Mouse (Mus musculus): ENCODE results near the gene Ate1. TPM values are rescaled to one million over a fixed set of nuclear protein-coding genes. Genes with fewer than 3 reads are reported as not detected.
A peak's percentile ranks its signal among the peaks of the same experiment; 100 is the strongest.
"Not testable (repeated sequence)": the region's sequence is repeated elsewhere in the genome, so short reads cannot be mapped to it uniquely, and the experiment has no call there.

Ate1 gene
- polyA plus RNA-seq, 3 experiments from 2014 or later: 36.9 to 50.5 (median 42.6) TPM

GRCm38 (mm10) chr7:130520812-130521422, 748 bp upstream of the Ate1 start:
- ATAC-seq: no peak

- ATAC-seq: peak; percentile 95
Observed at GRCm38 (mm10) chr7:130519096-130520048, 797 bp downstream of the Ate1 start.

GRCm38 (mm10) chr7:130518213-130519095, 1.7 kb downstream of the Ate1 start:
- no peak for ATAC-seq

GRCm38 (mm10) chr7:130510243-130510642, 9.9 kb downstream of the Ate1 start:
- no peak for ATAC-seq

GRCm38 (mm10) chr7:130503006-130503405, 17.2 kb downstream of the Ate1 start:
- no peak for ATAC-seq

- no peak for ATAC-seq
Observed at GRCm38 (mm10) chr7:130501499-130501898, 18.7 kb downstream of the Ate1 start.

- no peak for ATAC-seq
Observed at GRCm38 (mm10) chr7:130493346-130493745, 26.8 kb downstream of the Ate1 start.

GRCm38 (mm10) chr7:130492026-130492425, 28.1 kb downstream of the Ate1 start:
- no peak for ATAC-seq

GRCm38 (mm10) chr7:130479003-130479402, 41.2 kb downstream of the Ate1 start:
- ATAC-seq: not testable (repeated sequence)

GRCm38 (mm10) chr7:130475970-130476369, 44.2 kb downstream of the Ate1 start:
- peak; percentile 56 for ATAC-seq

GRCm38 (mm10) chr7:130473881-130474280, 46.3 kb downstream of the Ate1 start:
- ATAC-seq: no peak

GRCm38 (mm10) chr7:130472683-130473082, 47.5 kb downstream of the Ate1 start:
- ATAC-seq: no peak

GRCm38 (mm10) chr7:130471045-130471444, 49.1 kb downstream of the Ate1 start:
- no peak for ATAC-seq

- no peak for ATAC-seq
Observed at GRCm38 (mm10) chr7:130455587-130456246, 64.5 kb downstream of the Ate1 start.

- no peak for ATAC-seq
Observed at GRCm38 (mm10) chr7:130454226-130454625, 65.9 kb downstream of the Ate1 start.

- ATAC-seq: no peak
Observed at GRCm38 (mm10) chr7:130435776-130436175, 84.4 kb downstream of the Ate1 start.

GRCm38 (mm10) chr7:130432141-130432540, 88.0 kb downstream of the Ate1 start:
- no peak for ATAC-seq

GRCm38 (mm10) chr7:130426586-130426985, 93.6 kb downstream of the Ate1 start:
- no peak for ATAC-seq

- ATAC-seq: no peak
Observed at GRCm38 (mm10) chr7:130425991-130426390, 94.2 kb downstream of the Ate1 start.

GRCm38 (mm10) chr7:130419961-130420360, 100.2 kb downstream of the Ate1 start:
- no peak for ATAC-seq

- ATAC-seq: no peak
Observed at GRCm38 (mm10) chr7:130407622-130408021, 112.5 kb downstream of the Ate1 start.

- ATAC-seq: no peak
Observed at GRCm38 (mm10) chr7:130403346-130403745, 116.8 kb downstream of the Ate1 start.

Data from inflammation-experienced regulatory T-cells, adult 6 months (primary cell).